Mouse (Mus musculus) heart, adult 2 months (tissue): Measurements from ENCODE around the gene Sf1.

Experiments used
- CTCF ChIP-seq: fragments of 200-600 bp; IDR thresholded peaks from 2 replicates; pipeline ENCODE4 v1.8.1; 2022; ENCODE audit warnings: antibody characterized with exemption, mild to moderate bottlenecking, moderate library complexity
- EP300 ChIP-seq: fragments of 200-500 bp; IDR thresholded peaks from 2 replicates; pipeline ENCODE4 v1.6.1; 2011; ENCODE audit warnings: low read depth, low read length, control low read depth; ENCODE audit not compliant: insufficient read depth
- POLR2A ChIP-seq: fragments of 200-500 bp; IDR thresholded peaks from 2 replicates; pipeline ENCODE4 v1.6.1; 2011; ENCODE audit warnings: mild to moderate bottlenecking, low read depth, low read length, control low read depth; ENCODE audit not compliant: insufficient read depth

GRCm38 (mm10) chr19:6346023-6346422, 17.5 kb upstream of the Sf1 start:
- TF ChIP-seq POLR2A (no peak), CTCF (no peak), EP300 (no peak)
